Mouse (Mus musculus) neural tube, embryonic 14.5 days (tissue): ENCODE results near the gene Slc6a17. TPM values are rescaled to one million over a fixed set of nuclear protein-coding genes. Genes with fewer than 3 reads are reported as not detected.

ENCODE experiments used
- polyA plus RNA-seq: library from polyadenylated mRNA; unstranded; fragments of >200 nt; fragmentation: Nextera tagmentation; extraction: Ambion mirVana; gene quantifications from 2 replicates; pipeline ENCODE4 v1.2.1, GENCODE M21; 2014

Gene Slc6a17
- polyA plus RNA-seq, 1 experiment from 2014 or later = 16.6 TPM

Other genes with a start within 250 kb of the Slc6a17 start
- gene Lamtor5, start 239.2 kb downstream of the Slc6a17 start, polyA plus RNA-seq = 200 and 204 TPM in 2 replicates
- 1.9 and 2.6 TPM in 2 replicates for gene Slc16a4, start 226.8 kb downstream of the Slc6a17 start, polyA plus RNA-seq
- 7.8 and 9.0 TPM in 2 replicates for gene Rbm15, start 184.3 kb downstream of the Slc6a17 start, polyA plus RNA-seq
- gene Kcnc4, start 58.5 kb downstream of the Slc6a17 start, polyA plus RNA-seq = 6.2 and 7.7 TPM in 2 replicates
- gene Ubl4b, start 37.1 kb upstream of the Slc6a17 start, polyA plus RNA-seq = not detected in 2 replicates
- not detected in 2 replicates for gene Alx3, start 77.0 kb upstream of the Slc6a17 start, polyA plus RNA-seq
- not detected in 2 replicates for gene Gm10961, start 113.3 kb upstream of the Slc6a17 start, polyA plus RNA-seq
- gene Strip1, start 113.7 kb upstream of the Slc6a17 start, polyA plus RNA-seq = 157 and 170 TPM in 2 replicates
- gene Ahcyl1, start 178.5 kb upstream of the Slc6a17 start, polyA plus RNA-seq = 137 and 142 TPM in 2 replicates
- gene Csf1, start 242.5 kb upstream of the Slc6a17 start, polyA plus RNA-seq = 6.3 and 9.3 TPM in 2 replicates